Mouse (Mus musculus): ENCODE results near the gene Slc25a47.
A peak's percentile ranks its signal among the peaks of the same experiment; 100 is the strongest.

Slc25a47 gene

GRCm38 (mm10) chr12:108857589-108858184, 21.8 kb downstream of the Slc25a47 start:
- DNase-seq (ENCODE audit: low spot score in 2 of 2), result no peak

DNA sequence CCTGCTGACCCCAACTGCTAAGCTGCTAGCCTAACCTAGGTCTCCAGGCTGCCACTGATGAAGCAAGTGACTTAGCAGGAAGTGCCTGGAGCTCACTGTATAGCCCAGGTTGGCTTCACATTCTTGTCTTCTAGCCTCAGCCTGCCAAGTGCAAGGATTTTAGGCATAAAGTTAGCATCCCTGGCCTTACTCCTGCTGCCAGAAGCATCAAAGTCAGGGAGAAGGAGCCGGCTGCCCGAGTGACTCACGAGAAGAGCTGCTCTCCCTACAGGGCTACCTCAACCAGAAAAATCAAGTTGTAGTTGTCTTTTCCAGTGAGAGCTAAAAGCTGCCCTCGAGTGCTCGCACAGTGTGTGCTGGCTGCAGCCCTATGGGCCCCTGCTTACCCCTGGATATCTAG, 22.6 kb downstream of the Slc25a47 start:
- DNase-seq (ENCODE audit: low spot score in 2 of 2), result no peak

DNA sequence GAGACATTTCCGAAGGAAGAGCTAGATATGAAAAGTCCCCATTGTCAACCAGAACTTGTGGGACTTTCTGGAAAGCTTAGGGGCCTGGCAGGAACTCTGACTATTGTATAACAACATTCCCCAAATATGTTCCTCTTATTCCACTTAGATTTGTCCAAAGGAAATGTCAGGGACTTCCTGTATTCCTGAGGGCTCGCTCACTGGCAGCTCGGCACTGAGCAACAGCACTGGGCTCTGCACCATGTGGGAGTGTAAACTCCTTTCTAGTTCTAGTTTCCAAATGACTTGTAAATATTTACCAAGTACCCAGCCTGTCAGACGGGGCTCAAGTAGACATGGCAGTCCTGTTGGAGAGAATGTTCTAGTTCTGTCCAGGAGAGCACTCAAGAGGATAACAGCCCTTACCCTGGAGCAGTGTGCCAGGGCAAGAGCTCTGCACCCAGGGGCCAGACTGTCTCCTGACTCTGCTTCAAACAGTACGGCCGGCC, 29.2 kb downstream of the Slc25a47 start:
- DNase-seq (ENCODE audit: low spot score in 2 of 2), result no peak

GRCm38 (mm10) chr12:108869575-108869974, 33.7 kb downstream of the Slc25a47 start:
- DNase-seq (ENCODE audit: low spot score in 2 of 2), result no peak

DNA sequence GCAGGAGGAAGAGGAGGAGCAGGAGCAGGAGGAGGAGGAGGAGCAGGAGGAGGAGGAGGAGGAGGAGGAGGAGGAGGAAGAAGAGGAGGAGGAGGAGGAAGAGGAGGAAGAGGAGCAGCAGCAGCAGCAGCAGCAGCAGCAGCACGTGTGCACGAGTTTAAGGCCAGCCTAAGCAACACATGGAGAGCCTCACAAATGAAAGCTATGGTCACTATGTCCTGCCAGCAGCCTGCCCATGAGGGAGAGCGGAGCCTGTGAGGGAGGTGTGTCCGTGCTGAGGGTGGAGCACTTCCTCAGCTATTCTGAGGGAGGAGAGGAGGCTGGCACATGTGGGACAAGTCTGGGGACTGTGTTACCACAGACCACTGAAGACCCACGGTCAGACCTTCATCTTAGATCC, 37.3 kb downstream of the Slc25a47 start:
- DNase-seq (ENCODE audit: low spot score in 2 of 2), result no peak

- no peak for DNase-seq (ENCODE audit: low spot score in 2 of 2)
These were observed 43.3 kb downstream of the Slc25a47 start for GRCm38 (mm10) chr12:108879138-108879537.

DNA sequence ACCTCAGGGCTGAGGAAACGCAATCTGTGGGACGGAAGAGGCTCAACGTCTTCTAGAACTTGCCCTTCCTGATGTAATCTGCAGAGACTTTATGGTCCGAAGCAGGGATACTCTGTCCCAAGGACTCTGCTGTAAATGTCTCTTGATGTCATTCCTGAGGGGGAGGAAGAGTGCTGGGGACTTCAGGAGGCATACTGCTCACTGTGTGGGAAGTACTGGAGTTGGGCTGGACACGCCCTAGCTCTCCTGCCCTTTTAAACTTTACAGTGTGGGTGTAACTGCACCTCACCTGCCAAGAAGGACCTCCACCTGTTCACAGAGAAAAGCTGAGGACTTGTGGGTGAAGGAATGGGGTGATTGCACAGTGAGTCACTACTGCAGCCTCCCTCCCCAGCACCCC, 44.8 kb downstream of the Slc25a47 start:
- DNase-seq (ENCODE audit: low spot score in 2 of 2), result no peak

GRCm38 (mm10) chr12:108881192-108881591, 45.3 kb downstream of the Slc25a47 start:
- no peak for DNase-seq (ENCODE audit: low spot score in 2 of 2)

GRCm38 (mm10) chr12:108882776-108883175, 46.9 kb downstream of the Slc25a47 start:
- DNase-seq (ENCODE audit: low spot score in 2 of 2), result no peak

DNA sequence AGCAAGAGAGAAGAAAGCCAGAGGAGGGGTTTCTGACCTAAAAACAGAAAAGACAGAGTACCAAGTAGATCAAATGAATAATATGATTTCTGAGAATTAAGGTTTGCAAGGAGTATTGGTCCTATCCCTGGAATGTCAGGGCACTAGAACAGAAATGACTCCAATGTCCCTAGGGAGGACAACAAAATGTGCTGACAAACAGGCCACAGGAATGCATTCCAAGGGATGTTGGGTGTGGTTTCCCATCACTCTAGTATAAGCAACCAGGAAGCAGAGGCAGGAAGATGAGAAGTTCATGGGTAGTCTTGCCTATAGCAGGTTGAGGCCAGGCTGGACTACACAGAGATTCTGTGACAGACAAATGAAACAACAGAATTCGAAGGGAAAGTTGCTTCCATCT, 50.1 kb downstream of the Slc25a47 start:
- no peak for DNase-seq (ENCODE audit: low spot score in 2 of 2)

DNA sequence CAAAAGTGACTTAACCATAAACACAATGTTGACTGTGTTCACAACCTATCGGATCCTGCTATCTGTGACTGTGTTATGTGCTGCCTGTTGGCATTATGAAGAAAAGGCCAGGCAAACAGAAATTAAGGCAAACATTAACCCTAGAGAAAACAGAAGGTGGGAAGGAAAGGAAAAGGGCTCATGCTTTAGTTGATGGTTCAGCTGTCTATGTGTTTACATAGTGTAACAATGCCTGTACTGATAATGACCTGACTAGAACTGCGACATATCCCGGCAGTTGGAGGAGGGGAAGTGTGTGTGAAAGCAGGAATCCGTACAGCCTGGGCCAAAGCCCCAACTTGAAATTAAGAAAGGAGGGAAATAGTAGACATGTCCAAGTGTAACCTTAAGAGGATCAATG, 51.2 kb downstream of the Slc25a47 start:
- DNase-seq (ENCODE audit: low spot score in 2 of 2), result no peak

DNA sequence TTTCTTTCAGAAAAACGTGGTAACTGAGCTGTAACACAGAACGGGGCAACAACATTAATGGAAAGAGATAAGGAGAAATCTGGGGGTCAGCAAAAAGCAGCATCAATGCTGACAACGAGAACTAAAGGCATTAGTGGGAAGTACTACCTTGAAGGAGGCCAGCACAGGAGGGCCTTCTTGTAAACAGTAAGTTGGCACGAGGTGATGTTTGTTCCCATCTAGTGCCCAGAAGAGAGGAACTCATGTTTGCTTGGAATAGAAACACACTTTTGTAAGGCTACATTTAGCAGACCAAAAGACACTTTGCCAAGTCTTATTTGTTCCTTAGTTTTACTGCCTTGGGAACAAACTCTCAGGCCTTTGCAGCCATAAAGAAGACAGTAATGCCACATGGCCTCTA, 52.8 kb downstream of the Slc25a47 start:
- DNase-seq (ENCODE audit: low spot score in 2 of 2), result no peak

GRCm38 (mm10) chr12:108892989-108893714, 57.3 kb downstream of the Slc25a47 start, which contains the start of gene Wdr25:
TSS of gene Wdr25 (plus strand) at chr12:108893631.
- no peak for DNase-seq (ENCODE audit: low spot score in 2 of 2)

GRCm38 (mm10) chr12:108893715-108894431, 58.0 kb downstream of the Slc25a47 start, which contains the start of gene Wars:
TSS of gene Wars (minus strand) at chr12:108894174.
- DNase-seq (ENCODE audit: low spot score in 2 of 2), result peak; percentile 94 to 96

DNA sequence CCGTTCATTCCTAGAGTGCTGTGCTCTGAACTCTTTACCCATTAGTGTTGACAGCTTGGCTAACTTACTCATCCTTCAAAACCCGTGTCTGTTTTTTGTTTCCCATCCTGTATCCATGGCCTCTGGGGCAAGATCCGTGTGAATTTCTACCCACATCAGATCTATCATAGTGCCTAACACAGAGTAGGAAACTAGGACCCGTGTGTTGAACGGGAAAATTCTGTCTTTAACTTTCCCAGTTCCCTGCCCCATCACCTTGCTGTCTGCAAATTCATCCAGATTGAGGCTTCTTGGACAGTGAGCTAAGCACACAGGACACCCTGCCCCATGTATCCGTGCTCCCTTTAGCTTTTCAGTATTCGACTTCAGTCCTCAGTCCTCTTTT, 58.6 kb downstream of the Slc25a47 start:
- no peak for DNase-seq (ENCODE audit: low spot score in 2 of 2)

GRCm38 (mm10) chr12:108896006-108896405, 60.2 kb downstream of the Slc25a47 start:
- DNase-seq (ENCODE audit: low spot score in 2 of 2), result no peak

GRCm38 (mm10) chr12:108901346-108901745, 65.5 kb downstream of the Slc25a47 start:
- DNase-seq (ENCODE audit: low spot score in 2 of 2), result no peak

DNA sequence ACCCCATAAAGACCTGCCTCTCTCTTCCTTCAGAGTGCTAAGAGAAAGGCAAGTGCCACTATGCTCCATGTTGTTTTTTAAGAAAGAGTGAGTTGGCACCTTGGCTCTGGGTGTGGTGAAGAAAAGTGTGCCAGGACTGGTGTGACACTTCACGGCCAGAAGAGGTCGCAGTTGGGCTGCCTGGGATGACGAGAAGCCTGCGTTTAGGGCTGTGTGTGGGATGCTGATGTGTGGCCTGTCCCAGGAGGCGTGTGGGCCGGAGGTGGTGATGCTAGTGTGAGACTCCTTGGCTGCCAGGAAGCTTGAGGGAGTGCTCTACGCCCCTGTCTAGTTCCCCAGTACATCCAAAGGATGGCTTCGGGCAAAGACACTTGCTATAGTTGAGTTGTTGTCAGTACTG, 67.1 kb downstream of the Slc25a47 start:
- DNase-seq (ENCODE audit: low spot score in 2 of 2), result peak; percentile 56 to 80

- DNase-seq (ENCODE audit: low spot score in 2 of 2), result no peak
These were observed 67.9 kb downstream of the Slc25a47 start for GRCm38 (mm10) chr12:108903600-108904275.

- DNase-seq (ENCODE audit: low spot score in 2 of 2), result no peak
These were observed 68.4 kb downstream of the Slc25a47 start for GRCm38 (mm10) chr12:108904276-108904653.

DNA sequence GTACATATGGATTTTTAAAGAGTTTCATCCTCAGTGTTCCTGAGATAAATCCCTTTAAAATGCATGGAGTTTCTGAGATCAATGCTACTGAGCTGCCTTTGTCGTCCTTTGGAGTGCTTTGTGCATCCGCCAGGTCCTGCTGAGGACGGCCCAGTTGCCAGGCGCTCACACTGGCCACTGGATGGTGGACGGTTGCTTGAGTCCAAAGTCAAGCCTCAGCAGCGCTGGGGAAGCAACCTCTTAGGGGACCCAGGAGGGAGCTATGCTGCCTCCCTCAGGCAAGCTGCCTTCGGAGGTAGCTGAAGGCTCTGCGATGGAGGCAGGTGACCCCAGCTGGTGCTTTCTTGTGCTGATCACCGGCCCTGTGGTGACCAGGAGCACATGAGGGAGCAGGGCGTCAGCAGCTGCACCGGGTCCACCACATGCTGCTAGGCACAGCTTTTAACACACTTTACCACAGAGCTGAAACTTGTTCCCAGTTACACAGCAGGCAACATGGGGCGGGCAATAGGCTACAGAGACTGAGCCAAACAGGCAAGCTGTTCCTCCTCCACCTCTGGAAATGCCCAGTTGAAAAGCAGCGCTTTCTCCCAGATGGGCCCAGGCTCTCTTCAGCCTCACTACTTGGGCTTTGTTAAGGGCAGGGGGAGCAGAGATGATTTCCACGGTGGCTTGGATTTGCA, 69.9 kb downstream of the Slc25a47 start:
- DNase-seq (ENCODE audit: low spot score in 2 of 2), result no peak

GRCm38 (mm10) chr12:108906398-108906797, 70.6 kb downstream of the Slc25a47 start:
- no peak for DNase-seq (ENCODE audit: low spot score in 2 of 2)

Measured in spleen, postnatal 4 days (tissue).